Mouse (Mus musculus) c-Kit-positive CD71-positive TER-119-positive erythroid progenitor cells, embryonic 14.5 days (primary cell): ENCODE data around the gene Notch2.

ENCODE experiments used
- DNase-seq: peaks from one replicate; pipeline ENCODE4 v3.0.0-alpha.2; 2013; ENCODE audit warnings: low spot score

Gene Notch2

GRCm38 (mm10) chr3:97994818-97995217 is 18.5 kb upstream of the Notch2 start:
- DNase-seq = no peak

GRCm38 (mm10) chr3:97998349-97998748 is 15.0 kb upstream of the Notch2 start:
- no peak for DNase-seq

- DNase-seq = no peak
Measured at GRCm38 (mm10) chr3:98003558-98003957, 9.8 kb upstream of the Notch2 start.

- DNase-seq = no peak
Measured at GRCm38 (mm10) chr3:98004231-98004630, 9.1 kb upstream of the Notch2 start.

GRCm38 (mm10) chr3:98005306-98005705 is 8.0 kb upstream of the Notch2 start:
- DNase-seq = no peak

DNA sequence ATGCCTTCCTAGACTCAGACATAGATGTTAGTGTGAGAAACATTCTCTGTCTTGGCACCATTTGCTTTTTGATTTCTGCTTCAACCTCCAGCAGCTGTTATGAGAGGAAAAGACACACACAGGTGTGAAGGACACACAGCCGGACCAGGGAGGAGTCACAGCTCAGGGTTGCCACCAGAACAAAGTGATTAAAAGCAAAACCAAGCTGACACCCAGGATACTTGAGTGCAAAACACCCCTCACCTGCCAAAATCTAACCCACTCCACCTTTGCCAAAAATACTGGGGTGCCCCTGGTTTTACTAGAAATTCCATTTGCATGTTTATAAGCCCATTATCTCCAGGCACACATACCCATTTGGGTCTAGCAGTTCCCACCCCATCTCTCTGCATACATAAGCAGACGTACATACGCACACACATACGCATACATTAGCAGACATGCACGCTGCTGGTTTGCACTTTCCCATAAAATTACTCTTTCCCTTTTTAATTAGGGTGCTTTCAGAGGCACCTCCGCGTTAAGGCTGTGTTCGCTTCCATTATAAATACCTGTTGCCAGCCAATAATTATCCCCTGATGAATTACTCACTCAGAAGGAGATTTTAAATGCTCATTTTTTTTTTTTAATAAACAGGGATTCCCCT is 7.2 kb upstream of the Notch2 start:
- no peak for DNase-seq

- DNase-seq = no peak
Measured at GRCm38 (mm10) chr3:98006973-98007372, 6.4 kb upstream of the Notch2 start.

GRCm38 (mm10) chr3:98008143-98008542 is 5.2 kb upstream of the Notch2 start:
- no peak for DNase-seq

DNA sequence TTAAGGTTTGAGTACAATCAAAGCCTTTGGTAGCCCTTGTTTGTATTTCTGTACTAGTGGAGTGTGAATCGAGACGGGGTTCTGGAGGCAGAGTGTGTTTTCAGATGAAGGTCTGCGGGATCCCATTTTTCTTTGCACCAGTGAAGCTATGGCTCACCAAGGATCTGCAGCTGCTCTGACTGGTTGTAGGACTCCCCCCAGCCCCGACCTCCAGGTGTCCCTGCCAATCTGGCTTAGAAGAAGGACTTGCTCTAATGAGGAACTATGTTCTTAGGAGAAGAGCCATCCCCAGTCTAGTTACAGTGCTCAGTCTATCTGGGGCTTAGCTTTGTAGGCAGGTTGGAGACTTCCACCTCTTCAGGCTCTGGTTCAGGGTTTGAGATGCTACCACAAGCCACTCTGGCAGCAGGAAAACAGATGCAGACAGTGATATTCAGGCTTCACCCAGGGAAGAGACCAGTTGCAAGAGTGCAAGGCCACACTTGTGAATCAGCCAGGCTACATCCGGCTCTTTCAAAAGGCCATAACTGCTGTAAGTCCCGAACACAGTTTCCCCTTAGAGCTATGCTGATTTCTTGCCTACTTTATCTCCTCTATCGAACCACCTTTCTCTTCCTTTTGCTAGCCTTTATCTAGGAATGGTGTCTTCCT is 4.0 kb upstream of the Notch2 start:
- no peak for DNase-seq

- DNase-seq = no peak
Measured at GRCm38 (mm10) chr3:98013086-98013400, 284 bp upstream of the Notch2 start.

GRCm38 (mm10) chr3:98015205-98016171 is 2.2 kb downstream of the Notch2 start:
- DNase-seq = no peak

DNA sequence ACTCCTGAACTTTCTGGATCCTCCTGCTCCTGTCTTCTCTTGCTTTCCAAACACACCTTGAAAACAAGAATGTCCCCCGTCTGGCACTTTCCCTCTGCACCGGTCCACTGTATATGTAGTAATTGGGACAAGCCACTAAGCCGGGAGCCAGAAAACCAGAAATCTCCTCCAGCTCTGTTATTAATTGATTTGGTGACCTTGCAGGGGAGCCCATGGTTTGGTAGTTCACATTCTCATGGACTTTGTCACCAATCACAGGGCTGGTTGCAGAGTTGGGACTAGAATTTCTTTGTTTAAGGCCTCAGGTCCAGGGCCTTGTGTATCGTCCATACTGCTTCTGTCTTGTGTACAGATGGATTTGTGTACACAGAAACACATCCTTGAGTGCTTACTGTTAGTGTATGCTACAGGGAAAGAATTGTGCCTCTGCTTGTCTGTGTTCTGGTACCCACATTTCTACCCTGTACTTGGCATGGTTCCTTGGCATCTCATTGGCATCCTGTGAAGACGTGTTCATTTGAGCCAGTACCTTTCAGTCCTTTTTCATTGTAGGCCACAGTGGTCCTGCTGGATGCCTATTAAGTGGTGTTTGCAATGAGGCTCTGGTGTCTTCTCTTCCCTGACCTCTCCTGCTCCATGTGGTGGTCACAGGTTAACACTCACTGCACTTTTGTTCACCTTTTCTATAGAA is 3.7 kb downstream of the Notch2 start:
- no peak for DNase-seq

DNA sequence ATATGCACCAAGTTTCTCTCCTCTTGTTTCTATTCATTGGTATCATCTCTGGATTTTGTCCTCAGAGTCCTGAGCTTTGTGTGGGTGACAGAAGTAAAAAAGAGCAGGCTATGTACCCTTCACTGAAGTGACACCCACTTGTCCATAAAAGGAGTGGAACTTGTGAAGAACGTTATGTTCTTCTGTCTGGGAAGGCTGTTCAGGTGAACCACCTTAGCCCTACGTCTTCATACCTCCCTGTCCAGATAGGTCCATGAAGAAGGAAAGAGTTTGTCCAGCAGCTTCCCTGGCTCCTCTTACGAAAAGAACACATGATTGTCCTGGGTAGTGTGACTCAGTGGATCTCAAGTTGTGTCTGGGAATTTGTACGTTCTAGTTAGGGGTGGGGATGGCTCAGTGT is 4.9 kb downstream of the Notch2 start:
- no peak for DNase-seq

DNA sequence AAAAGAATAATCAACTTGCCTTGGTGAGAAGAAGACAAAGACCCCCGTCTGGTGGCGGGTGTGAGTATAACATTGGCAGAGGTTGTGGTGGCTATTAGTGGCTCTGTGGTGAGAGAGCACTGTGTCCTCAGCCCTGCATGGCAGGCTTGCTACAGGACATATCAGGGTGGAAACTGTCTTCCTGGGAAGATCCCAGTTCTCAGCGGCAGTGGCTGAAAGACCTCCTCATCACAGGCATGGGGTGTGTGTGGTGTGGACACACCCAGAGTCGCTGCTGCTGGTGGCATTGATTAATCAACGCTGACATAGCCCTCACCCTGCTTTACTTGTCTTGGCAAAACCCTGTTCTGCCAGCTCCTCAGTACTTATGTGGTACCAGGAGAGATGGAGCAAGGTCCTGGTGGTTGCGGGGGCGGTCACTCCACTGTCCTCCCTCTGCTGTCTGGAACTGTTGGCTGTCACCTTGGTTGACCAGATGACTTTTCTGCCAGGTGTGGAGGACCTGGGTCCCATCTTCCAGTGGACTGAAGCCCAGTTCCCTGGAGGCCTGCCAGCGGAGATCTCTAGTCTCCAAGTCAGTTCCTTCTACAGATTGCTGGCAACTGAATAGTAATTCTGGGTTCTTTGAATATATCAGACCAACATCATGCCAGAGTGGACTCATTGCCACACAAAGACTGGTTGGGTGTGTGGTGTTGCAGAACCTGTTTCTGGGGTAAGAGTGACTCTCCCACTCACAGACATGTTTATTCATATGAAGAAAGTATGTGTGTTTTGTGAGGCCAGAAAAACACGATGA is 7.3 kb downstream of the Notch2 start:
- DNase-seq = no peak

DNA sequence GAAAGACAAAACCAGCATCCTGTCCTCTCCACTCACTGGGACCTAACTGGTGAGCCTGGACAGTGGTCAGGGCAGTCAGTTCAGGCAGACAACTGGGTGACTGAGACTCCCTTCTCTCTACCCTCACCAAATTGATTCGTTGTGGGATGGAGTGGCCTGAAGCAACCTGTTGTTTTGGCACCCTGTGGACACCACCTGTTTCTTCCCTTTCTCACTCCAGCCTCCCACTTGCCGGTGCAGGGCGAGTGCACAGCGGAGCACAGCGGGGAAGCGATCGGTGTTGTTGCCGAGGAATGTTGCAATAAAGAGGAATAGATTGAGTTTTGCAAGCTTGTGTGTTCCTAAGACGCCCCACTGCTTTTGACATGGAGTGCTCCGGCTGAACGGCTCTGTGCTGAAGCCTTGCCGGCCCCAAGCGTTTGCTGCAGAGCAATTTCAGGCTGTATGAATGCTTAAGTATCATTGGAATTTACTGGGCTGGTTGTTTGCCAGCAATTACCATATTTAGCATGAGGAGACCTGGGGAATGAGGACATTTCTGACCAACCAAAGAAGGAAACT is 11.0 kb downstream of the Notch2 start:
- DNase-seq = no peak

DNA sequence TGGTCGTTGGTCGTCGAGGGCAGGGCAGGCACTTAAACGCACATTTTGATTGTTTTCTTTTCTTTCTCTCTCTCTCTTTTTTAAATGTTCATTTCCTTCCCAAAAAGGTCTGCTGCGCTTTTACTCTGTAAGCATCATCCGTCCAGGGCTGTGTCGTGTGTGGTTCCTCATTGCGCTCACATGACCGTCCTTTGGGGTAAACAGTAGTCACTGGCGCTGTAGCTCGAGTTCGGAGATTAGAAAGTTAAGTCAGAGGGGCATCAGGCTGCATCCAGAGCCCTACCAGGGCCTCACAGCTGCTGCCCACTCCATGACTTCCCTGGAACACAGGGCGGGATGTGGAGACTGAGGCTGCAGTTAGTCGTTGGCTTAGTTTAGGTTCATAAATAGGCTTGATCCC is 12.2 kb downstream of the Notch2 start:
- DNase-seq = no peak

GRCm38 (mm10) chr3:98025921-98026880 is 12.9 kb downstream of the Notch2 start:
- no peak for DNase-seq

GRCm38 (mm10) chr3:98027371-98027774 is 14.0 kb downstream of the Notch2 start:
- no peak for DNase-seq

DNA sequence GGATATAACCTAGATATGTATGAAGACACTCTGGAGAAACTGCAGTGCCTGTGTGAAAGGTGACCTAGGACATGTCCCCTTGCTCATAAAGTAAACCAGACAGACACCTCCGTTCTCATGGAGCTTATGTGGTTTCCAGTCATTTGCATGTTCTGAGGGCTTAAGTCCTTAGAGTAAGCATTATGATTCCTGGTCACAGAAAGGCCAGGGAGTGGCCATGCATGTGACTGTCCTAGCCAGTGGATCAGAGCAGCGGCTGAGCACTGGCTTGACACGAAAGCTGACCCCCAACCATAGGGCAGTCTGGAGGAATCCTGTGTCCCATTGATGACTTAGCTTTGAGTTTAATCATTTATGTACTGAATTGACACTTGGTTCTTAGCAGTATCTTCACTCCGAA is 14.7 kb downstream of the Notch2 start:
- no peak for DNase-seq

- DNase-seq = no peak
Measured at GRCm38 (mm10) chr3:98028936-98029335, 15.6 kb downstream of the Notch2 start.
